Mouse (Mus musculus): Measurements from ENCODE around the gene Nprl2.

GRCm38 (mm10) chr9:107576357-107577107 is 34.5 kb downstream of the Nprl2 start, which contains the start of gene Hyal1:
- TF ChIP-seq CTCF (IDR thresholded peaks at IDR 0.05) (no peak), POLR2A (IDR thresholded peaks at IDR 0.05; ENCODE audit: insufficient read depth, low read depth, low read length) (peak; percentile 94)
